Mouse (Mus musculus) intestine, postnatal 0 days (tissue): ENCODE data around the gene Rasa2. TPM values are rescaled to one million over a fixed set of nuclear protein-coding genes. Genes with fewer than 3 reads are reported as not detected.
A peak's percentile ranks its signal among the peaks of the same experiment; 100 is the strongest.

ENCODE experiments used
- ATAC-seq: fragments of 200-750 bp; cut with Nextera tagmentation; 2 replicates; pipeline ENCODE4 v1.8.0; 2017; ENCODE audit warnings: mild to moderate bottlenecking, moderate TSS enrichment, moderate library complexity
- H3K27ac ChIP-seq: fragments of 300-500 bp; sonication (generic); 2 replicates; pipeline ENCODE4 v1.5.1; 2014; ENCODE audit warnings: mild to moderate bottlenecking, low read depth, low read length, moderate library complexity
- H3K27me3 ChIP-seq: fragments of 300-500 bp; sonication (generic); replicated peaks from 2 replicates; pipeline ENCODE4 v1.6.1; 2014; ENCODE audit warnings: low read length, mixed read lengths; ENCODE audit not compliant: control insufficient read depth, insufficient read depth
- H3K36me3 ChIP-seq: fragments of 300-500 bp; sonication (generic); 2 replicates; pipeline ENCODE4 v1.6.1; 2014; ENCODE audit warnings: mild to moderate bottlenecking, moderate library complexity; ENCODE audit not compliant: control insufficient read depth, insufficient read depth
- H3K4me1 ChIP-seq: fragments of 300-500 bp; sonication (generic); replicated peaks from 2 replicates; pipeline ENCODE4 v1.6.1; 2014; ENCODE audit warnings: antibody characterized with exemption, low read length, mixed read lengths; ENCODE audit not compliant: control insufficient read depth, insufficient read depth
- H3K4me2 ChIP-seq: fragments of 300-500 bp; sonication (generic); replicated peaks from 2 replicates; pipeline ENCODE4 v1.6.1; 2014; ENCODE audit warnings: low read depth, mild to moderate bottlenecking, moderate library complexity
- H3K4me3 ChIP-seq: fragments of 300-500 bp; sonication (generic); 2 replicates; pipeline ENCODE4 v1.5.1; 2014; ENCODE audit warnings: low read depth, low read length
- H3K9ac ChIP-seq: fragments of 300-500 bp; sonication (generic); 2 replicates; pipeline ENCODE4 v1.6.1; 2014; ENCODE audit warnings: mild to moderate bottlenecking, low read depth, low read length
- H3K9me3 ChIP-seq: fragments of 300-500 bp; sonication (generic); 2 replicates; pipeline ENCODE4 v1.6.1; 2016; ENCODE audit warnings: mixed run types; ENCODE audit not compliant: control insufficient read depth
- CTCF ChIP-seq: sonication (generic); IDR thresholded peaks from 2 replicates; pipeline ENCODE4 v1.5.1; 2016; ENCODE audit warnings: low read depth, mild to moderate bottlenecking, control low read depth, antibody characterized with exemption, moderate library complexity
- WGBS: fragments of 180-500 bp; shearing (Covaris S2); extraction: QIAGEN DNeasy Blood & Tissue Kit; methylation state at CpG from one replicate; pipeline ENCODE4 v1.1.7; 2014; 5-methylcytosine and 5-hydroxymethylcytosine counted together
- polyA plus RNA-seq: library from polyadenylated mRNA; unstranded; fragments of >200 nt; fragmentation: Nextera tagmentation; extraction: Ambion mirVana; gene quantifications from 2 replicates; pipeline ENCODE4 v1.2.1, GENCODE M21; 2015

Gene Rasa2
- polyA plus RNA-seq, 1 experiment from 2014 or later = 16.2 TPM

DNA sequence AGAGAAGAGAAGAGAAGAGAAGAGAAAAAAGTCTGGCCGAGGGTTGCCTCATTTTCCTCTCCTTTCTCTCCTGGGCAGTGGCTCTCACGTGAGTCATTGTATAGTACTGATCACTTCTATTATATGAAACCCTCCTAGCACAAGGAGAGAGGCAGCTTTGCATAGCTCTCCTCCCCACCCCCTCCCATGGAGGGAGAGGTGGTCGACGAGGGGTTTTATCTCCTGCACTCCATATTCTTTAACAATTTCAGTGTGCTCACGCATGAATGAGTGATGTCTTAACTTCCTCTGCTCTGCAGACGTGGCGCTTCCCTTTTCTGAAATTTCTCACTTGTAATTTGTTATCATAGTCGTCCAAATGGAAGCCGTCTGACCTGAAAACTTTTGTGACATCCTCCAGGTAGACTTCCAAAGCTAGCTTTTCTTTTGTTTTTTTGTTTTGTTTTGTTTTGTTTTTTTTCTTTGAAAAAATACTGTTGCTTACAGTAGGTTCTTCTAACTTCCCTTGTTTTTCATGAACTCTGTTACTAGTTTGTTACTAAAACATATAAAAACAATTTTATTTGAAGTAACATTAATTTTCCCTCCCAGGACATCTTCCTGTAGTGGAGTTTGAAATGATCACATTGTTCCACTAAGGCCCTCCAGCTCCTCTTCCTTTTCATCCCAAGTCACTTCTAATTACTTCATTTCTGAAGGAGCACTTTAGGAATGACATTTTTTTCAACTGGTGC is 5.2 kb upstream of the Rasa2 start:
- TF ChIP-seq CTCF = no peak
- no peaks in the 10 kb centered on the region for H3K36me3 ChIP-seq
- H3K4me1 ChIP-seq = 0 out of 2 replicates have a peak, but pooled peaks cover 6% of the 10 kb centered on the region
- no peak overlapping the region for H3K27ac ChIP-seq
- H3K9me3 ChIP-seq = no peaks in the 10 kb centered on the region
- WGBS = 64% methylated on average over 9 of the region's 9 CpGs
- ATAC-seq = no peak
- H3K4me2 ChIP-seq = no peak overlapping the region
- no peak overlapping the region for H3K9ac ChIP-seq
- H3K27me3 ChIP-seq = no peaks in the 10 kb centered on the region
- H3K4me3 ChIP-seq = no peak overlapping the region

DNA sequence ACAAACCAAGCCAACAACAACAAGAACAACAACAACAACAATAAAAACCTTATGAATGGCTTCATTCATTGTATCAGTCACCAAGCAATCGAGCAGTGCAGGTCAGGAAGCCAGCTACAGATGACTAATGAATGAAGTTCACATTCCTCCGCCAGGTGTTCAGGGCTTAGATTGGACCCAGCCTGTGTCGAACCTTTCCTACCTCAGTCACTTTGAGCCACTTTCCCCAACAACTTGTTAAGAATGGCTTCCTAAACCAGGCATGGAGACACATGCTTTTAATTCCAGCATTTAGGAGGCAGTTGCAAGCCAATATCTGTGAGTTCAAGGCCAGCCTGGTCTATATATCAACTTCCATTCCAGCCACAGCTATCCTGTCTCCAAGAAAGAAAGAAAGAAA is 4.5 kb upstream of the Rasa2 start:
- ATAC-seq = no peak
- no peak overlapping the region for H3K9ac ChIP-seq

DNA sequence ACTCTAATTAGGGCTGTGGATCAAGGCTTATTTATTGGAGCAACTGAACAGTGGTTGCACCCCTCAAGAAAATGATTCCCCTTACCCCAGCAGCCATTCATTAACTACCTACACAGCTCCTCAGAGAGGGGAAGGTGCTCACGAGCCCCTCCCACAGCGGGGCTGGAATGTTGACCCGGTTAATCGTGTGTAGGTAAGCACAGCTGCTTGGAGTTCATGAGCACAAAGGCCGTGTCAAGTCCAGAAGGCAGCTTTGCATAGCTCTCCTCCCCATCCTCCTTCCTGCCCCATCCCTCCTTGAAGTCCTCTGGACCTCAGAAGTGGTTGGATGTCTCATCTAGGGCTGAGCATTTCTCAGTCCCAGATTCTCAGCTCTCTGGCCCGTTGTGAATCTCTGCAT is 3.8 kb upstream of the Rasa2 start:
- no peak for TF ChIP-seq CTCF
- ATAC-seq = no peak

More for the DNA sequence above, 4.5 kb upstream of the Rasa2 start:
- H3K9me3 ChIP-seq = no peaks in the 10 kb centered on the region
- no peak overlapping the region for H3K4me2 ChIP-seq
- no peaks in the 10 kb centered on the region for H3K36me3 ChIP-seq
- 0 out of 2 replicates have a peak, but pooled peaks cover 6% of the 10 kb centered on the region for H3K4me1 ChIP-seq
- no peak overlapping the region for H3K4me3 ChIP-seq
- H3K27ac ChIP-seq = no peak overlapping the region
- TF ChIP-seq CTCF = no peak
- 47% methylated on average over 3 of the region's 3 CpGs for WGBS
- H3K27me3 ChIP-seq = no peaks in the 10 kb centered on the region

DNA sequence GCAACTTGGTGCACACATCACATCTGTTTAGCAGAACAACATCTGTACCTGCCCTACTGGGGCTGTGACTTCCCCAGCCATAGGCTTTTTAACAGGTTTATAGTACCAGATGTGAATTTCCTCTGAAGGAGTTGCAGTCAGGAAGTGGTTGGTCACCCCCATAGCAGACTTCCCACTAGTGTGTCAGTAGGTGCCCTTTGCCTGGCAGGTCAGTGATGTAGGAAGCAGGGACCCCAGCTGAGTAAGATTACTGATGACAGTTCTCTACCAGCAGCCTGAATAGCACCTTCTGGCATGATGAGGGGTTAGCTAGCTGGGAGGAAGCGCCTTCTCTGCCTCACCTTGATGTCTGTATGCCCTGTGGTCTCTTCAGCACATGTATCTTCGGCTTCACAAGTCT is 2.4 kb upstream of the Rasa2 start:
- H3K4me1 ChIP-seq = 0 out of 2 replicates have a peak, but pooled peaks cover 5% of the 10 kb centered on the region
- no peaks in the 10 kb centered on the region for H3K36me3 ChIP-seq
- no peak for ATAC-seq
- WGBS = 93% methylated on average over 2 of the region's 2 CpGs
- no peak overlapping the region for H3K4me3 ChIP-seq
- no peak for TF ChIP-seq CTCF
- H3K9ac ChIP-seq = no peak overlapping the region
- no peak overlapping the region for H3K27ac ChIP-seq
- no peaks in the 10 kb centered on the region for H3K9me3 ChIP-seq
- H3K4me2 ChIP-seq = no peak overlapping the region
- H3K27me3 ChIP-seq = no peaks in the 10 kb centered on the region

More for the DNA sequence above, 3.8 kb upstream of the Rasa2 start:
- Histone ChIP-seq H3K9me3 (no peaks in the 10 kb centered on the region), H3K27ac (no peak overlapping the region), H3K9ac (no peak overlapping the region), H3K27me3 (no peaks in the 10 kb centered on the region), H3K4me3 (no peak overlapping the region), H3K36me3 (no peaks in the 10 kb centered on the region), H3K4me2 (no peak overlapping the region), H3K4me1 (0 out of 2 replicates have a peak, but pooled peaks cover 6% of the 10 kb centered on the region)
- WGBS = 40% methylated on average over 6 of the region's 6 CpGs

DNA sequence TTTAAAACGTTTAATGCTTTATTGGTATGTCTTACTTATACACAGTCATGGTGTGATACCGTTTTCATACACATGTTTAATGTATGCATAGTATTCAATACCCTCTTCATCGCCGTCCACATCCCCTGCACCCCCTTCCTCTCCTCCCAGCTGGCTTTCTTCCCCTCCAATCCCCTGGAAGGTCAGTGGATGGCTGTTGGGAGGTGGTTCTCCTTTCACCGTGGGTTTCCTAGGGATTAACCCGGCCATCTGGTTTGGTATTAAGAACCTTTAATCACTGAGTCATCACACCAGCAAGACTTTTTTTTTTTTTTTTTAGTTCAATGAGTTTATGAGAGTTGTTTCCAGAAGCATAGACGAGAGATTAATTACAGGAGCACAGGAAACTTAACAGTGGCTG is 1.3 kb upstream of the Rasa2 start:
- Histone ChIP-seq H3K9me3 (no peaks in the 10 kb centered on the region), H3K27ac (peak overlapping the region; percentile 85; the same call in 1 of the 2 replicates), H3K4me1 (0 out of 2 replicates have a peak, but pooled peaks cover 2% of the 10 kb centered on the region), H3K27me3 (no peaks in the 10 kb centered on the region), H3K9ac (no peak overlapping the region), H3K4me3 (no peak overlapping the region), H3K36me3 (no peaks in the 10 kb centered on the region), H3K4me2 (peak overlapping the region; percentile 89; the same call in 1 of the 2 replicates)
- ATAC-seq = no peak
- WGBS = 37% methylated on average over 7 of the region's 7 CpGs
- no peak for TF ChIP-seq CTCF

DNA sequence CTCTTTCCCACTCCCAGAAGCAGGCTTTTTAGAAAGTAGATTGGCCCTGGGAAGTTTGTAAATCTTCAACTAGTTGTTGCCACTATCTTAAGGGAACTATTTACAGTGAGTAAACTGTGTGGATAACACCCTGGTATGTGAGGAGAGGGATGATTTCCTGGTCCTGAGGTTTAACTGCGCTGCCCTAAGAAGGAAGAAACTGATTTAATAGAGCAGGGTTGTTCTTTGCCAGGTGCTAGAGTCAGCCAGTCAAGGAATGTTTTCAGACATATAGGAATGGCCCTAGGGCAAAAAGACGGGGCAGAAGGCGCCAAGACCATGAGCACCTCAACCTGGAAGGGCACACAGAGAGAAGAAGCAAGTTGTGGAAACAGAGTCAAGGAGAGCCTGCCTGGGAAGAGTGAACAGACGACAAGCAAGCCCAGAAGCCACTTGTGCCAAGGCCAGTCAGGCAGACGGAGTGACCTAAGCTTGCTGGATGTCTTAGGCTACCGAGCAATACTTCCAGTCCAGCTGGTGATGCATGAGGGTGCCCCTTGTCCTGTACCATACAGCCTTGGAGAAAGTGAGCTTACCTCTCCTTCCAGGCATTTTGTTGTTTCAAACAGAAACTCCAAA is 765 bp upstream of the Rasa2 start:
- 29% methylated on average over 6 of the region's 6 CpGs for WGBS
- no peaks in the 10 kb centered on the region for H3K9me3 ChIP-seq
- peak overlapping the region; percentile 93 for H3K4me3 ChIP-seq
- H3K36me3 ChIP-seq = no peaks in the 10 kb centered on the region
- TF ChIP-seq CTCF = no peak
- H3K27ac ChIP-seq = peak overlapping the region; percentile 99
- no peak overlapping the region for H3K9ac ChIP-seq
- 0 out of 2 replicates have a peak, but pooled peaks cover 3% of the 10 kb centered on the region for H3K4me1 ChIP-seq
- ATAC-seq = peak; percentile 20
- no peaks in the 10 kb centered on the region for H3K27me3 ChIP-seq
- peak overlapping the region; percentile 89 for H3K4me2 ChIP-seq
